Mouse (Mus musculus): Measurements from ENCODE around the gene Cyp3a57.

- TF ChIP-seq CTCF (IDR thresholded peaks at IDR 0.05; ENCODE audit: control insufficient read depth, insufficient read depth, insufficient read length): no peak
- TF ChIP-seq USF1 (IDR thresholded peaks at IDR 0.05; ENCODE audit: low read depth): no peak
- TF ChIP-seq MYOG (IDR thresholded peaks at IDR 0.05; ENCODE audit: control insufficient read depth, extremely low read depth, insufficient read length): no peak
- no peak for TF ChIP-seq MYOD1 (IDR thresholded peaks at IDR 0.05; ENCODE audit: control insufficient read depth, insufficient read length, low read depth)
Measured at GRCm38 (mm10) chr5:145422287-145422686, 77.2 kb downstream of the Cyp3a57 start.

All from C2C12 (cell line).